Mouse (Mus musculus) granulocyte monocyte progenitor cell, adult 5-6 weeks (primary cell): ENCODE measurements around the gene Ube2d3. TPM values are rescaled to one million over a fixed set of nuclear protein-coding genes. Genes with fewer than 3 reads are reported as not detected.

Source experiments
- total RNA-seq, 2 experiments: library from RNA; stranded (forward) in 1 of 2; stranded (reverse) in 1 of 2; fragments of 200-712, 200-1000 nt in 1 of 2; fragments of >200 nt in 1 of 2; fragmentation: Nextera tagmentation in 1 of 2; gene quantifications; 2 replicates each; pipeline ENCODE4 v1.2.3; 2014 to 2017

The Ube2d3 gene
- total RNA-seq, 2 experiments from 2014 or later, result 413 to 457 TPM

Other genes with a start within 250 kb of the Ube2d3 start
- 25.4 and 28.0 TPM in 2 replicates for gene Cenpe, start 225.6 kb upstream of the Ube2d3 start, total RNA-seq (2014; fragmentation: Nextera tagmentation)
- gene Cenpe, start 225.6 kb upstream of the Ube2d3 start, total RNA-seq (2017), result 65.1 and 74.5 TPM in 2 replicates
- gene Bdh2, start 156.9 kb upstream of the Ube2d3 start, total RNA-seq (2014; fragmentation: Nextera tagmentation), result not detected in 2 replicates
- 0.86 TPM in 1 of 2 replicates, not detected in the other for gene Bdh2, start 156.9 kb upstream of the Ube2d3 start, total RNA-seq (2017)
- gene Slc9b2, start 130.4 kb upstream of the Ube2d3 start, total RNA-seq (2014; fragmentation: Nextera tagmentation), result 1.1 TPM in 1 of 2 replicates, not detected in the other
- not detected in 2 replicates for gene Slc9b2, start 130.4 kb upstream of the Ube2d3 start, total RNA-seq (2017)
- gene Slc9b1, start 90.1 kb upstream of the Ube2d3 start, total RNA-seq (2014; fragmentation: Nextera tagmentation), result not detected in 2 replicates
- gene Slc9b1, start 90.1 kb upstream of the Ube2d3 start, total RNA-seq (2017), result 0.22 and 0.36 TPM in 2 replicates
- gene Cisd2, start 14.2 kb upstream of the Ube2d3 start, total RNA-seq (2014; fragmentation: Nextera tagmentation), result 47.6 and 60.6 TPM in 2 replicates
- 35.9 and 48.9 TPM in 2 replicates for gene Cisd2, start 14.2 kb upstream of the Ube2d3 start, total RNA-seq (2017)
- gene Manba, start 47.5 kb downstream of the Ube2d3 start, total RNA-seq (2014; fragmentation: Nextera tagmentation), result 24.6 and 54.4 TPM in 2 replicates
- gene Manba, start 47.5 kb downstream of the Ube2d3 start, total RNA-seq (2017), result 33.6 and 38.8 TPM in 2 replicates